Mouse (Mus musculus) MEL (cell line): ENCODE results near the gene Sipa1l3. TPM values are rescaled to one million over a fixed set of nuclear protein-coding genes. Genes with fewer than 3 reads are reported as not detected.

Experiments used
- DNase-seq: peaks from one replicate; pipeline ENCODE4 v3.0.0; 2011; ENCODE audit warnings: low read depth, low spot score
- H3K27ac ChIP-seq: 2 replicates; pipeline ENCODE4 v1.5.1; 2012; ENCODE audit warnings: low read depth, mild to moderate bottlenecking, control low read depth, low read length, moderate library complexity; ENCODE audit not compliant: control insufficient read depth
- H3K27me3 ChIP-seq, 2 experiments: fragments of 150-350 bp in 1 of 2; sonication (generic) in 1 of 2; 2 replicates each; pipeline ENCODE4 v1.6.1; 2012; ENCODE audit warnings: low read length in 2 of 2, mild to moderate bottlenecking in 2 of 2, improper control_type of control experiment in 1 of 2, moderate library complexity in 1 of 2; ENCODE audit not compliant: insufficient read depth in 2 of 2, control insufficient read depth in 1 of 2
- H3K36me3 ChIP-seq, 2 experiments: 2 replicates each; pipeline ENCODE4 v1.6.1; 2012 to 2014; ENCODE audit warnings: low read length in 2 of 2, improper control_type of control experiment in 1 of 2, inconsistent platforms in 1 of 2, mild to moderate bottlenecking in 1 of 2; ENCODE audit not compliant: insufficient read depth in 2 of 2, control insufficient read depth in 1 of 2
- H3K4me1 ChIP-seq, 2 experiments: fragments of 150-350 bp in 1 of 2; sonication (generic) in 1 of 2; 2 replicates each; pipeline ENCODE4 v1.6.1; 2012; ENCODE audit warnings: low read length in 2 of 2, improper control_type of control experiment in 1 of 2, mild to moderate bottlenecking in 1 of 2; ENCODE audit not compliant: insufficient read depth in 2 of 2, control insufficient read depth in 1 of 2
- H3K4me3 ChIP-seq, 2 experiments: fragments of 150-350 bp in 1 of 2; sonication (generic) in 1 of 2; 2 replicates each; pipeline ENCODE4 v1.5.1; 2012; ENCODE audit warnings: low read depth in 2 of 2, low read length in 2 of 2, mild to moderate bottlenecking in 2 of 2, moderate library complexity in 2 of 2, control low read depth in 1 of 2, improper control_type of control experiment in 1 of 2; ENCODE audit not compliant: control insufficient read depth in 1 of 2, insufficient read depth in 1 of 2
- H3K79me2 ChIP-seq: 2 replicates; pipeline ENCODE4 v1.6.1; 2012; ENCODE audit warnings: mild to moderate bottlenecking, low read length, moderate library complexity; ENCODE audit not compliant: control insufficient read depth, poor library complexity, insufficient read depth
- H3K9ac ChIP-seq: 2 replicates; pipeline ENCODE4 v1.6.1; 2012; ENCODE audit warnings: low read depth, mild to moderate bottlenecking, control low read depth, low read length, moderate library complexity; ENCODE audit not compliant: control insufficient read depth, poor library complexity, severe bottlenecking
- H3K9me3 ChIP-seq: fragments of 150-350 bp; sonication (generic); replicated peaks from 2 replicates; pipeline ENCODE4 v1.6.1; 2012; ENCODE audit warnings: mild to moderate bottlenecking, low read length, improper control_type of control experiment, moderate library complexity; ENCODE audit not compliant: insufficient read depth
- CHD1 ChIP-seq: IDR thresholded peaks from 2 replicates; pipeline ENCODE4 v1.6.1; 2012; ENCODE audit warnings: low read depth, mild to moderate bottlenecking, inconsistent platforms, low read length, improper control_type of control experiment
- CTCF ChIP-seq, 3 experiments: IDR thresholded peaks in 2 of 3; conservative IDR thresholded peaks in 1 of 3; 2 replicates each; pipeline ENCODE4 v1.5.1; 2011 to 2012; ENCODE audit warnings: low read length in 3 of 3, low read depth in 2 of 3, mild to moderate bottlenecking in 2 of 3, improper control_type of control experiment in 1 of 3, inconsistent platforms in 1 of 3, mixed read lengths in 1 of 3, moderate library complexity in 1 of 3; ENCODE audit not compliant: control insufficient read depth in 1 of 3, insufficient read depth in 1 of 3, poor library complexity in 1 of 3, severe bottlenecking in 1 of 3
- GABPA ChIP-seq: IDR thresholded peaks from 2 replicates; pipeline ENCODE4 v1.6.1; 2012; ENCODE audit warnings: low read depth, mild to moderate bottlenecking, inconsistent platforms, low read length, improper control_type of control experiment, moderate library complexity
- GATA1 ChIP-seq: IDR thresholded peaks from 2 replicates; pipeline ENCODE4 v1.6.1; 2011; ENCODE audit warnings: low read depth, low read length, improper control_type of control experiment
- HCFC1 ChIP-seq: IDR thresholded peaks from 2 replicates; pipeline ENCODE4 v1.6.1; 2012; ENCODE audit warnings: low read depth, mild to moderate bottlenecking, inconsistent platforms, low read length, improper control_type of control experiment, moderate library complexity
- KAT2A ChIP-seq: conservative IDR thresholded peaks from 2 replicates; pipeline ENCODE4 v1.6.1; 2012; ENCODE audit warnings: low read depth, low read length, improper control_type of control experiment, inconsistent platforms
- MAZ ChIP-seq: IDR thresholded peaks from 2 replicates; pipeline ENCODE4 v1.6.1; 2012; ENCODE audit warnings: low read depth, mild to moderate bottlenecking, inconsistent platforms, low read length, improper control_type of control experiment
- MXI1 ChIP-seq: IDR thresholded peaks from 2 replicates; pipeline ENCODE4 v1.6.1; 2011; ENCODE audit warnings: mild to moderate bottlenecking, low read depth, low read length, improper control_type of control experiment
- MYC ChIP-seq: IDR thresholded peaks from 2 replicates; pipeline ENCODE4 v1.6.1; 2011; ENCODE audit warnings: low read depth, mild to moderate bottlenecking, low read length, improper control_type of control experiment, moderate library complexity
- NELFE ChIP-seq: IDR thresholded peaks from 2 replicates; pipeline ENCODE4 v1.6.1; 2011; ENCODE audit warnings: low read depth, low read length, improper control_type of control experiment
- NRF1 ChIP-seq: IDR thresholded peaks from 2 replicates; pipeline ENCODE4 v1.6.1; 2014; ENCODE audit warnings: low read depth, mild to moderate bottlenecking, inconsistent platforms, low read length, improper control_type of control experiment, moderate library complexity; ENCODE audit not compliant: poor library complexity, insufficient read depth, severe bottlenecking
- POLR2A ChIP-seq, 2 experiments: IDR thresholded peaks; 2 replicates each; pipeline ENCODE4 v1.6.1; 2011 to 2012; ENCODE audit warnings: low read length in 2 of 2, mild to moderate bottlenecking in 2 of 2, control low read depth in 1 of 2, improper control_type of control experiment in 1 of 2, low read depth in 1 of 2, moderate library complexity in 1 of 2; ENCODE audit not compliant: control insufficient read depth in 1 of 2, insufficient read depth in 1 of 2, poor library complexity in 1 of 2
- POLR2AphosphoS2 ChIP-seq: IDR thresholded peaks from 2 replicates; pipeline ENCODE4 v1.6.1; 2011; ENCODE audit warnings: low read length, improper control_type of control experiment
- POLR2AphosphoS5 ChIP-seq: IDR thresholded peaks from 2 replicates; pipeline ENCODE4 v1.6.1; 2012; ENCODE audit warnings: low read depth, borderline replicate concordance, mild to moderate bottlenecking, inconsistent platforms, low read length, moderate library complexity, mixed read lengths
- RAD21 ChIP-seq: IDR thresholded peaks from 2 replicates; pipeline ENCODE4 v1.6.1; 2011; ENCODE audit warnings: mild to moderate bottlenecking, low read depth, low read length, improper control_type of control experiment
- RCOR1 ChIP-seq: IDR thresholded peaks from 2 replicates; pipeline ENCODE4 v1.6.1; 2012; ENCODE audit warnings: low read depth, mild to moderate bottlenecking, inconsistent platforms, low read length, improper control_type of control experiment
- SIN3A ChIP-seq: IDR thresholded peaks from 2 replicates; pipeline ENCODE4 v1.6.1; 2012; ENCODE audit warnings: low read length, improper control_type of control experiment, inconsistent platforms
- SMC3 ChIP-seq: IDR thresholded peaks from 2 replicates; pipeline ENCODE4 v1.6.1; 2011; ENCODE audit warnings: low read depth, low read length, improper control_type of control experiment
- TAL1 ChIP-seq: IDR thresholded peaks from 2 replicates; pipeline ENCODE4 v1.6.1; 2012; ENCODE audit warnings: mild to moderate bottlenecking, inconsistent platforms, low read length, moderate library complexity, mixed read lengths
- TBP ChIP-seq: IDR thresholded peaks from 2 replicates; pipeline ENCODE4 v1.8.0; 2011; ENCODE audit warnings: low read depth, low read length, improper control_type of control experiment
- TCF12 ChIP-seq: IDR thresholded peaks from 2 replicates; pipeline ENCODE4 v1.6.1; 2014; ENCODE audit warnings: low read depth, mild to moderate bottlenecking, inconsistent platforms, low read length, improper control_type of control experiment, moderate library complexity
- USF1 ChIP-seq: IDR thresholded peaks from 2 replicates; pipeline ENCODE4 v1.6.1; 2014; ENCODE audit warnings: low read depth, mild to moderate bottlenecking, inconsistent platforms, low read length, improper control_type of control experiment, moderate library complexity
- ZKSCAN1 ChIP-seq: IDR thresholded peaks from 2 replicates; pipeline ENCODE4 v1.6.1; 2012; ENCODE audit warnings: low read depth, mild to moderate bottlenecking, inconsistent platforms, low read length, improper control_type of control experiment, moderate library complexity
- polyA plus RNA-seq, 2 experiments: library from polyadenylated mRNA; stranded (reverse) in 1 of 2; unstranded in 1 of 2; fragments of >175 nt in 1 of 2; fragments of >200 nt in 1 of 2; gene quantifications; 2 replicates each; pipeline versions ENCODE4 v1.2.1 to v1.2.4; 2012; ENCODE audit warnings: low replicate concordance in 2 of 2, low read depth in 1 of 2; ENCODE audit not compliant: insufficient read length in 2 of 2, insufficient read depth in 1 of 2, missing spikeins in 1 of 2
- total RNA-seq: library from RNA; depleted of rRNA; stranded (reverse); fragments of 300-350 nt; gene quantifications from 2 replicates; pipeline ENCODE4 v1.2.3, GENCODE M21; 2012

Gene Sipa1l3
- total and polyA plus RNA-seq, 3 experiments = 14.9 to 49.4 TPM; not detected in 1

DNA sequence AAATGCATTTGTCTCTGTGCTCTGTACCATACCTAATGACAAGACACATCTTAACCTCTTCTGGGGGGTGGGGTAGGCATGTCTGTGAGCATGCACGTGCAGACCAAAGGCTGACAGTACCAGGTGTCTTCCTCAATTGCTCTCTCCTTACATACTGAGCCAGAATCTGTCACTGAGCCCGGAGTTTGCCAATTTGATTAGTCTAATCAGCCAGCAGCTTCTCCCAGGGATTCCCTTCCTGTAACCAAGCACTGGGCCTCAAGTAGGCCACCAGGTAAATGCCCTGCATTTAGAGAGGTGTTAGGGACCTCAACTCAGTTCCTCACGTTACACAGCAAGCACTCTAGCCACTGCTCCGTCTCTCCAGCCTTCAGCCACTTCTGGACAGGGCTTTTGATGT, 38.3 kb downstream of the Sipa1l3 start:
- Histone ChIP-seq H3K4me1 (no peaks in the 10 kb centered on the region), H3K79me2 (no peaks in the 10 kb centered on the region), H3K9me3 (no peaks in the 10 kb centered on the region), H3K27ac (no peak overlapping the region), H3K36me3 (no peaks in the 10 kb centered on the region; a peak in 1 of 4 replicates), H3K4me3 (no peak overlapping the region), H3K27me3 (no peaks in the 10 kb centered on the region), H3K9ac (no peak overlapping the region)
- no peak for DNase-seq
- TF ChIP-seq NRF1 = no peak
- no peak for TF ChIP-seq NELFE
- TF ChIP-seq MYC = no peak
- no peak for TF ChIP-seq TBP
- no peak for TF ChIP-seq USF1
- TF ChIP-seq MXI1 = no peak
- no peak for TF ChIP-seq SMC3
- TF ChIP-seq HCFC1 = no peak
- no peak for TF ChIP-seq TAL1
- no peak for TF ChIP-seq POLR2AphosphoS2
- no peak for TF ChIP-seq MAZ
- no peak for TF ChIP-seq KAT2A
- TF ChIP-seq CHD1 = no peak
- TF ChIP-seq CTCF (IDR thresholded peaks at IDR 0.05 in 2 of 3, conservative IDR thresholded peaks at IDR 0.05 in 1 of 3; ENCODE audit: control insufficient read depth in 1 of 3, insufficient read depth in 1 of 3, low read depth in 2 of 3, low read length in 3 of 3, poor library complexity in 1 of 3, severe bottlenecking in 1 of 3) = no peak
- TF ChIP-seq POLR2A (IDR thresholded peaks at IDR 0.05; ENCODE audit: control insufficient read depth in 1 of 2, insufficient read depth in 1 of 2, low read depth in 1 of 2, low read length in 2 of 2, poor library complexity in 1 of 2) = no peak
- TF ChIP-seq ZKSCAN1 = no peak
- TF ChIP-seq GATA1 = no peak

DNA sequence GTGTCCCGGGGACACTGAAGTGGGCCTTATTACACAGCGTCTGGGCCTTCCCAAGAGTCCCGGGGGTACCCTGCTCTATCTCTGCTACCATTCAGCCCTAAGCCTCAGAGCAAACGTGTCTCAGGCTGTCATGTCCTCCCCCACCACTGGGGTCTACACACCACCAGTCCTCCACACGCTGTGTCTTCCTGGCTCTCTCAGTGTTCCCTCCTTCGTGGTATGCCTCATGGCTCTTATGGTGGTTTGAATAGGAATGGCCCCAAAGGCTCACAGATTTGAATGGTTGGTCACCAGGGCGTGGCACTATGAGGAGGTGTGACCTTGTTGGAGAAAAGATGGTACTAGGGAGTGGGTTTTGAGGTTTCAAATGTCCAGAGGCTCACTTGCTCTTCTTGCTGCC, 43.4 kb downstream of the Sipa1l3 start:
- Histone ChIP-seq H3K4me3 (no peak overlapping the region), H3K79me2 (no peaks in the 10 kb centered on the region)

More for the DNA sequence above, 43.4 kb downstream of the Sipa1l3 start:
- DNase-seq = no peak
- H3K9me3 ChIP-seq = no peaks in the 10 kb centered on the region
- H3K4me1 ChIP-seq = no peaks in the 10 kb centered on the region
- no peaks in the 10 kb centered on the region for H3K27me3 ChIP-seq
- no peak overlapping the region for H3K27ac ChIP-seq
- H3K36me3 ChIP-seq = no peaks in the 10 kb centered on the region
- no peak overlapping the region for H3K9ac ChIP-seq
- no peak for TF ChIP-seq POLR2AphosphoS2
- TF ChIP-seq TCF12 = no peak
- no peak for TF ChIP-seq SIN3A
- TF ChIP-seq RCOR1 = no peak
- no peak for TF ChIP-seq RAD21
- no peak for TF ChIP-seq POLR2AphosphoS5
- no peak for TF ChIP-seq TBP
- no peak for TF ChIP-seq GABPA
- no peak for TF ChIP-seq NRF1
- TF ChIP-seq KAT2A = no peak
